Mouse (Mus musculus) spleen, adult 2 months (tissue): ENCODE results near the gene Lix1l.

Experiments
- CTCF ChIP-seq: fragments of 200-500 bp; IDR thresholded peaks from 2 replicates; pipeline ENCODE4 v1.5.1; 2011; ENCODE audit warnings: mild to moderate bottlenecking, inconsistent platforms; ENCODE audit not compliant: insufficient read depth, insufficient read length, insufficient replicate concordance; ENCODE audit errors: extremely low read depth
- POLR2A ChIP-seq: fragments of 200-500 bp; IDR thresholded peaks from 2 replicates; pipeline ENCODE4 v1.6.1; 2011; ENCODE audit warnings: low read depth, low read length, inconsistent platforms

- TF ChIP-seq POLR2A (no peak), CTCF (no peak)
These were observed 66.4 kb downstream of the Lix1l start for GRCm38 (mm10) chr3:96667316-96667715.
